Mouse (Mus musculus): ENCODE measurements at regions not wholly inside any gene's neighbourhood (a gene's known extent, or its start where the extent isn't known, plus 50 kb on each side); places are given as distances from the start of the nearest gene placed in this dataset.

GRCm38 (mm10) chr1:133981185-133981584 is 55.9 kb upstream of the Fmod start:
- no peak overlapping the region for H3K4me2 ChIP-seq (replicated peaks)
- H3K4me1 ChIP-seq: peaks cover 11% of the 10 kb centered on the region
- H3K27me3 ChIP-seq: no peaks in the 10 kb centered on the region
- WGBS: 94% methylated on average over 4 of the region's 4 CpGs
- peaks cover 5% of the 10 kb centered on the region; the same call in 1 of the 2 replicates for H3K9me3 ChIP-seq
- H3K4me3 ChIP-seq: no peak overlapping the region
- no peak overlapping the region for H3K9ac ChIP-seq
- no peak for ATAC-seq (ENCODE audit: low FRiP score, low read depth)
- no peaks in the 10 kb centered on the region for H3K36me3 ChIP-seq
- no peak overlapping the region for H3K27ac ChIP-seq

- H3K9me3 ChIP-seq: no peaks in the 10 kb centered on the region
- H3K4me1 ChIP-seq: peaks cover 11% of the 10 kb centered on the region
- H3K4me2 ChIP-seq (replicated peaks): no peak overlapping the region
- WGBS: 59% methylated on average over 11 of the region's 11 CpGs
- no peaks in the 10 kb centered on the region for H3K36me3 ChIP-seq
- peak overlapping the region; percentile 44; the same call in 1 of the 2 replicates for H3K27ac ChIP-seq
- no peak overlapping the region for H3K4me3 ChIP-seq
- H3K9ac ChIP-seq: peak overlapping the region; percentile 35
- H3K27me3 ChIP-seq: no peaks in the 10 kb centered on the region
- ATAC-seq (ENCODE audit: low FRiP score, low read depth): peak; percentile 59; the same call in 1 of the 2 replicates
These were observed 57.2 kb upstream of the Prelp start for GRCm38 (mm10) chr1:133978271-133978988.

GRCm38 (mm10) chr1:133977260-133977659 is 56.0 kb upstream of the Prelp start:
- no peak for ATAC-seq (ENCODE audit: low FRiP score, low read depth)
- H3K27me3 ChIP-seq: no peaks in the 10 kb centered on the region
- H3K9ac ChIP-seq: no peak overlapping the region
- H3K36me3 ChIP-seq: no peaks in the 10 kb centered on the region
- no peak overlapping the region for H3K4me3 ChIP-seq
- no peaks in the 10 kb centered on the region for H3K9me3 ChIP-seq
- WGBS: 61% methylated on average over 7 of the region's 7 CpGs
- H3K4me2 ChIP-seq (replicated peaks): no peak overlapping the region
- H3K27ac ChIP-seq: no peak overlapping the region
- H3K4me1 ChIP-seq: peaks cover 11% of the 10 kb centered on the region

GRCm38 (mm10) chr1:133973801-133974200 is 52.6 kb upstream of the Prelp start:
- no peak for ATAC-seq (ENCODE audit: low FRiP score, low read depth)
- no peak overlapping the region for H3K27ac ChIP-seq
- H3K4me2 ChIP-seq (replicated peaks): no peak overlapping the region
- no peak overlapping the region for H3K9ac ChIP-seq
- no peaks in the 10 kb centered on the region for H3K27me3 ChIP-seq
- H3K4me1 ChIP-seq: peaks cover 11% of the 10 kb centered on the region
- no peaks in the 10 kb centered on the region for H3K9me3 ChIP-seq
- WGBS: 91% methylated on average over 2 of the region's 2 CpGs
- H3K36me3 ChIP-seq: no peaks in the 10 kb centered on the region
- H3K4me3 ChIP-seq: no peak overlapping the region

- no peaks in the 10 kb centered on the region for H3K9me3 ChIP-seq
- H3K27ac ChIP-seq: no peak overlapping the region
- peaks cover 22% of the 10 kb centered on the region; the same call in 1 of the 2 replicates for H3K4me1 ChIP-seq
- H3K9ac ChIP-seq: no peak overlapping the region
- ATAC-seq (ENCODE audit: low FRiP score, low read depth): no peak
- H3K36me3 ChIP-seq: no peaks in the 10 kb centered on the region
- 50% methylated on average over 3 of the region's 3 CpGs for WGBS
- no peak overlapping the region for H3K4me2 ChIP-seq (replicated peaks)
- no peak overlapping the region for H3K4me3 ChIP-seq
- H3K27me3 ChIP-seq: no peaks in the 10 kb centered on the region
These were observed 50.1 kb upstream of the Prelp start for GRCm38 (mm10) chr1:133971290-133971689.
